Mouse (Mus musculus) MEL-GATA-1-ER (cell line): Measurements from ENCODE around the gene Ms4a6d.

Experiments
- DNase-seq: peaks from one replicate; pipeline ENCODE4 v3.0.0-alpha.2; 2012; ENCODE audit warnings: low read depth; ENCODE audit errors: extremely low read depth

Ms4a6d gene

DNA sequence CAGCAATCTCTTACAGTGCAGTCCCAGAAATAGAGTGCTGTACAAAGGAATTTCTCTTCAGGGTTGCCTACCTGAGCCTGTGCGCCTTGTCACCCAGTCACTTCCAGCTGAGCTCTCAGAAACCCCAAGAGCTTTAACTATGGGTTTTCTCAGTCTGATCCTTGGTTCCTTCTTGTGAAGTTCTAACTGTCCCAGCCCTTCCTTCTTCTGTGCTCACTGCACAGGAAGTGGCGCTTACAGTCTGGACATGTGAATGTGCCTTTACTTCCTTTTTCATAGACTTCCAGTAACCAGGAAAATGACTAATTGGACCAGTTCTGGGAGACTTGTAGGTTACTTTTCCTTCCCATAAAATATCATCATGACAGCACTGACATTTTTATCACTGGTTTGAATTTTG, at the start of gene Ms4a6d:
Gene Ms4a6d (minus strand): TSS at position 247 of the 400 bp plus-strand sequence.
- no peak for DNase-seq

DNA sequence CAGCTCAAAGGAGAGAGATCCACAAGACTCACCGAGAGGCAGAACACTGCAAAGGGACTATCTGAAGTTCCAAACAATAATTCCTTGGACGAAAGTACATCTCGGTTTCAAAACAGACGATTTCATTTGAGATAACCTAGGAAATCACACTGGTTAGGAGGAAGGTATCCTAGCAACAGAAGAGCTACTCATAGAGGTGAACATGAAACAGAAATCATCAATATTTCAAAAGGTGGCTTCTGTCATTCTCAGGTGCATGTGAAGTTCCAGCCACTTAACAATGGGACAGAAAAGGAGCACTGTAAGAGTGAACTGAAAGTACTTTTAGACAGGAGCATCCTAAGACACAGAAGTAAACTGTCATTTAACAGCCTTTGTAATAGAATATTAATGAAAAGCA, 44.9 kb upstream of the Ms4a6d start:
- DNase-seq = no peak

DNA sequence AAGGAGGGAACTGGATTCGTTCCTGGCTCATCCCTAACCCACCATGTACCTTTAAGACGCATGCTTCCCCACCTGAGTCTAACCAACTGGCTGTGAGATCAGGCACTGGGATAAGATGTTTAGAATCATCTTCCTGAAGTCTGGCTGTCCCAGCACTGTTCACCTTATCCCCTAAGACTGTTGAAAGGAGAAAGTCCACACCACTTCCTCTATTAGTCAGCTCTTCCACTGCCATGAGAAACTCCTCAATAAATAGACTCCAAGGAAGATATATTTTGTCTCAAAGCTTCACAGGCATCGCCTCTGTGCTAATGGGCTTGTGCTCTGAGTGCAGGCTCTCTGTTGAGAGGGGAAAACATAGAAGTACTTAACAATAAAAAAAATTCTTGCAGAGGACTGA, 41.5 kb upstream of the Ms4a6d start:
- no peak for DNase-seq

DNA sequence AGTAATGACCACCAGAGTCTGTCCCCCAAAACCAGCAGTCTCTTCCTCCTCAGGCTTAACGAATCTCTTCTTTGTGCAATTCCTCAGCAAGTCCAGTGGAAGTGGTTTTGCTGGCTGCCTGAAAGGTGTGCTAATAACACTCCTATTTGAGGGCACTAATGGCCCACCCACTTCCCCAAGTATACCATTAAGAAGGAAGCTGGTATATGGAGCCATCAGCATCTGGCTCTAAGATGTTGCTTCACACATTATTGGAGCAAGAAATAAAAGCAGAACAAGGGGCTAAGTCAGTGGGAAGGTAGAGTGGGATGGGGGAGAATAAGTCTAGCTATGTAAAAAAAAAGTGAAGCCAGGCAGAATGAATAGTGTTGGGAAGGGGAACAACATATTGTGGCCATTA, 36.1 kb upstream of the Ms4a6d start, which contains the start of gene Ms4a3:
Gene Ms4a3 (minus strand): TSS at position 120 of the 400 bp plus-strand sequence.
- no peak for DNase-seq

DNA sequence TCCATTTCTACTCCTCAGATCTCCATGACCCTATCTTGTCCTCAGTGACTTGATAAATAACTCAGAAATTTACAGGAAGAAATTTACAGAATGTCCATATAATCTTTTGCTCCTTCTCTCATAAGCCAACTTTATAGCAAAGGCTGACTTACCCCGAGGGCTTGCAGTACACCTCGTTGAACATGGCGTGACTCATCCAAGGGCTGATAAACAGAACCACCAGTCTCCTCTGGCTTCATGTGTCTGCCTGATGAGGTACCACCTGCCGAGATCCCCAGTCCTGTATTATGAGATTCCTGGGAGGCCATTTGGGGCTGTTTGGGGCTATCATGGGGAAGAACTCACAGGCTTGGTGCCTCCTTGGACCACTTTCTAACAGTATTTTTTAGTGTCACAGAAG, 34.4 kb upstream of the Ms4a6d start:
- DNase-seq = no peak

DNA sequence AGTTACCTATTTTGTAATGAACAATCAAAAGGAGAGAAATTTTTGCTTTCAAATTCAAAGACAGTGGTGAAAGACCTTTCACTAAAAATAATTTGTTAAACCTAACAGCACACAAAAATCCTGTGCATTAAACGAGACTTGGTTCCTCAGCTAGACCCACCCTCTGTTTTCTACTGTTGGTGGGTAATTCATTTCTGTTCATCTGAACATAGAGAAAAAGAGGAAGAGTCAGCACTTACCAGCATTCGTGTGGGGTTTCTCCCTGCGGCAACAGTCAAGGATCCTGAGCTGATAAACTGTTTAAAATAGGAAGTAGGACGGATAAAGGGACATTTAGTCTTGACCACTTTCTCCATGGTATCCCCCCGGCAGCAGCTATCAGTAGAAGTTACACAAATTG, 30.9 kb upstream of the Ms4a6d start:
- DNase-seq = peak; percentile 82

DNA sequence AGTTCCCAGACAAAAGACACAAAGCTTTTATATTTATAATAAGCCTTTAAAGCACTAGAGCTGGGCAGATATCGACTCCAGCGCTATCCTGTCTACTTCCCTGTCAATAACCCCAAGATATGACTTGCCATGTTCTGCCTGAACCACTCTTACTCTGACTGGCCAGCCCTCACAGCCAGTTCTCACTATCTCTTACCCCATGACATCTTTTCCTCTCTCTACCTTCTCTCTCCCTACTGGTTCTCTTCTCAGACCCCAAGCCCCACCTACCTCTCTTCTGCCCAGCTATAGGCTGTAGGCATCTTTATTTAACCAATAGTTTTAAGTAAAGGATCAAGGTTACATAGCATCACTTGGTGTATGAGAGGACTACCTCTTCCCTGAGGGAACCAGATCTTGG, 29.7 kb upstream of the Ms4a6d start:
- peak; percentile 73 for DNase-seq

DNA sequence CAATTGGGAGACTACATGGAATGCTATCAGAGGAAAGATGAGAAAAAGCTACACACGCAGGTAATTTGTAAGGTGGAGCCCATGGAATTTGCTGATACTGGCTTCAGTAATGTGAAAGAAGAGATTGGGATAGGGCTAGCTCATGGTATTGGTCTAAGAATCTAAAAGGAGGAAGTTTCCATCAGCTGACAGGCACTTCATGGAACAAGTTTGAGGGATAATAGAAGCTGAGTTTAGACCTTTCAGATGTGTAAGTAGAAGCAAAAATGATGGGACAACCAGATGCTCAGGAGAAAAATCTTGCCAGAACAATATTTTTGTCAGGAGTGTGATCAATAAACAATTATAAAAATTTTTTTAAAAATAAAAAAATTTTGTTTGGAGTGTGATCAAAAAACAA, 29.1 kb upstream of the Ms4a6d start:
- DNase-seq = no peak

DNA sequence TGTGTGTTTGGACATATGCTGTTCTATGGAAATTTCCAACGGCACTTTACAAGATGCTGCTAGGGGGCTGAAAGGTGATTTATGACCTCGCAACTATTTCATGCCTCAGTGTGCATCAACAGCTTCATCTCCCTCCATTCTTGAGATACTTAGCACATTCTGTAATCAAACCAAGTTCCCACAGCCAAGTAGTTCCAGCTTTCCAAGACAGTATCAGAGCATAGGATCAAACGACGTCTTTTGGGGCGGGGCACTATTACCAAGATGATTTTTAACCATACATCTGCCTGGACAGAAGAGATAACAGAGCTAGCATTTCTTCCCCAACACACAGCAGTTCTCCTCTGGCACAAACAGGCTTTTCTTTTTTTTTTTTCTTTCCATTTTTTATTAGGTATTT, 20.6 kb upstream of the Ms4a6d start:
- no peak for DNase-seq

DNA sequence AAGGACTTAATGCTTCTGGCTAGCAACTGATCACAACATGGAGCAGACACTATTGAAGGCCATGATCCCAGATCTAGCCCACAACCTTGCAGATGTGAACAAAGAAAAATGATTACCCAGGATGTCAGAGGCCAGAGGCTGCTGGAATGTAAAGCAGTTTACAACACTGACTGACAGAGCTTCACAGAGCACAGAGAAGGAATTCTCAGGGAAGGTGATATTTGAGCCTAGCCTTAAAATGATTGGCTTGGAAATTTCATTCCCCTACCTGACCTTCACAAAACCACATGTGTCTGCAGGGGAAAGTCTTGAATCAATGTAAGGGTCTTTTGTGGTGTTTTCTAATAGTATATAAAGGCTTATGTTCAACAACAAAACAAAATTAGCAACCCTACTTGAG, 20.2 kb upstream of the Ms4a6d start:
- DNase-seq = no peak

DNA sequence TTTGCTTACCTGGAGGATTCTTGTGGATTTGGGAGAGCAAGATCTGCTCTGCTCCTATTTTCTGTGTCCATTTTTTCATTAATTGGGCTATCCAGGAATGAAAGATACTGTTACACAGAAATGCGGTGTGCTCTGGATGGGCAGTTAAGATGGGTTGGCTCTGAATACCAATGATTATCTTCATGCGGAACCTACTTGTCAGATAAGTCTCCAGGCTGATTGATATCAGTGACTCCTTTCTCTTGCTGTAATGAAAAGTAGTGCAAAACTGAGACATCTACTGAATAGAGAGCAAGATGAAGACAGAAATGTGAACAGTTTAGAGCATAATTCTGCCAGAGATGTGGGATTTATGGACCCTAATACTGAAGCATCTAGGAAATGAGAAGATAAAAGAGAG, 18.9 kb upstream of the Ms4a6d start, which contains the start of gene Ms4a2:
Gene Ms4a2 (minus strand): TSS at position 169 of the 400 bp plus-strand sequence.
- no peak for DNase-seq

DNA sequence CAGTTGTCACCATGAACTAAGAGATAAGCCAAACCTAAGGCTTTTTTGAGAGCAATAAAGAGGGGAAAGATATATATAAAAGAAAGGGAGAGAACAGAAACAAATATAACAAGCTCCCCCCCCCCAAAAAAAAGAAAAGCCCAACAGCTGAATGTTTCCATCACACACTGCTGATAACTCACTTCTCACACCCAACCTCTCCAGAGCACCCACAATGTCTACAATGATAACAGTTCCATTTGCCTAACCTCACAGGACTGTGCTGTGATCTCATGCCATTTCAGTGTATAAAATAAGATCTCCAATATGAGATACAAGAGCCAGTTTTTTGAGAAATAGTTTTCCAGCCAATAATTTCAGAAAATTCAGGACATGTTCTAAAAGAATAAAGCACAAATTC, 13.3 kb upstream of the Ms4a6d start:
- no peak for DNase-seq

DNA sequence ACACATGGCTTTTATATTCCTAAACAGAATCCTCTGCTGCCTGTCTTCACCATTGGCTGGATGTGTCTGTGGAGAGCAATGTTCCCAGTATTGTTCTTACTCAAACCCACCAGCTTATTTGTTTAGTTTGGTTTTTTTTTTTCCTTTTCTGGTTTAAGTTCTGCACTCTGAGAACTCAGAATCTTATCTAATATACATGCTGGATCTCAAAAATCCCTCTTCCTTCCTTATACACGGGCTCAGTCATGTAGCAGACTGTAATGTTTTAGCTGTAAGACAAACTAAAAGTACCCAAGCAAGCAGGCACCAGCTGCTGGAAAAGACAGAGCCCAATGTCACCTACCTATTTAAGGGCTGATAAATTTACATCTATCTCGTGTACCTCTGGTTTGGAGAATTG, 10.2 kb upstream of the Ms4a6d start:
- no peak for DNase-seq

DNA sequence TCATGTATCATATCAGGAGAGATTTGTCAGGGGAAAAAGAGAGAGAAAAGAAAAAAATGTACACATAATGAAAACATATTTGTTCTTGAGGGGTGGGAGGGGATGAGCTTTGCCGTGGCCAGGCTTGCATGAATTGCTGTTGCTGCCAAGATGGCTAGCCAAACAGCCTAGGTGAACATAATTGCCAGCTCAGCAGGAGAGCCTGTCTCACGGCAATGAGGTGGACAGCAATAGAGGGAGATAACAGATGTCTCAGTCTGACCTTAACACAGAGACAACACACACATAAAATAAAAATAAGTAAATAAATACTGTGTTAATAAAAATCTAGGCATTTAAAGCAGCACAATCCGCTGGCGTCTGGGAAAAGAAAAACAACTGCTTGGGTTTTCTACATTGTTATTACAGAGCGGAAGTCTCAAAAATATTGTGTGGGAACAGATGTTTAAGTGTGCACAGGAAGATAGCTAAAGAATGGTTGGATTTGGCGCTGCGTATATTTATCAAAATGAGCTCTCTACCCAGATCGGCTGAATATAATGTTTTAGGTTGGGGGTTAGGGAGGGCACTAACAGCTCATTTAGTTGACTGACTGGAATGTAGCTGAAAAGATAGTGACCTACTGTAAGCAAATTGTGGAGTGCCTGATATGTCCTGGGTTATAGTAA, 9.3 kb upstream of the Ms4a6d start:
- no peak for DNase-seq

DNA sequence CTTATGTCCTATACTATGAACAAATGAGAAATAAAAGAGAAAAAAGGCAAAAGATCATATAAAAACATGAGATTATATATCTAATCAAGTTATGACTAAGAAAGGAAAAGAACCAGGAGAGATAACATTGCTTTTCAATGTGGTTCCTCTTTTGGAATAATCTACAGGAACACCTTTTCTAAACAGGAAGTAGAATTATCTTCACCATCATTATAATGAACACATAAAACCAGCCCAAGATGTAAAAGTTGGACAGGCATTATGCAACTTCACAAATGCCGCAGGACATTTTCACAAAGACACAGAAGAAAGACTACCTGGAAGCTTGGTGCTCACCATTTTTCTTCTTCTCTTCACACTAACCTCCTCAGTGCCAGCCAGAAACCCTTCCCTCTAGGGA, 8.4 kb upstream of the Ms4a6d start:
- DNase-seq = no peak

DNA sequence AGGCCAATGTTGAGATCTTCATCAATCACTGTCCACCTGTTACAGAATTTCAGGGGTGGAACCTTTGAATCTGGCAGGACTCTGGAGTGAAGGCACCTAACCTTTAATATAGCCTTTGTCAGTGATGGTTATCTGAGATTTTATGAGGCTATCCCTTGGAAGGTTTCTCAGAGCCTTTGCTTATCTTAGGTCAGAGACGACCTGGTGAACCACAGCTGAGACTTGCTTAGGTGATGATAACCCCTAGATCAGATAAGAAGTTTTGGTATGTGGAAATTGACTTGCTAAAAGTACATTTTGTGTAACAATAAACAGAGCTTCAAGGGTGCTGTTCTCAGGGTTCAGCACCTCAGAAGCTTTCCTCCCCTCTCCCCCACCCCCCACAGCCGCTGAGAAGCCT, 7.6 kb upstream of the Ms4a6d start:
- DNase-seq = no peak

DNA sequence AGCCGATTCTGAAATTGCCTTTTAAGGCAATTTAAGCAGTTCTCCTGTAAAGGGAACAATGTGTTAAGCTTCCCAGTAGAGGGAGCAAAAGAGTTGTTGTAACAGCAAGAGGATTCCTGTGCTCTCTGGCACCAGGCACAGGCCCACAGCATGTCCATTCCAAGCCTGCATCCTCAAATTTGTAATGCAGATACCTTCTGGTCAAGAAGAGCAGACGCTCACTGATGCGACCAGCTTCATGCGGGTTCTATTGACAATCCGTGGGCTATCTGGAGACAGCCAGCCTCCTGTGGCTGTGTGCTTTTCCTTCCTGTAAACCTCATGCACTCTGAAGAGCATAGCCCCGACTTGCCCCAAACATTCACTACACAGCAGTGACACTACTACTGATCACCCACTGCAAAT, 6.9 kb upstream of the Ms4a6d start:
- no peak for DNase-seq

DNA sequence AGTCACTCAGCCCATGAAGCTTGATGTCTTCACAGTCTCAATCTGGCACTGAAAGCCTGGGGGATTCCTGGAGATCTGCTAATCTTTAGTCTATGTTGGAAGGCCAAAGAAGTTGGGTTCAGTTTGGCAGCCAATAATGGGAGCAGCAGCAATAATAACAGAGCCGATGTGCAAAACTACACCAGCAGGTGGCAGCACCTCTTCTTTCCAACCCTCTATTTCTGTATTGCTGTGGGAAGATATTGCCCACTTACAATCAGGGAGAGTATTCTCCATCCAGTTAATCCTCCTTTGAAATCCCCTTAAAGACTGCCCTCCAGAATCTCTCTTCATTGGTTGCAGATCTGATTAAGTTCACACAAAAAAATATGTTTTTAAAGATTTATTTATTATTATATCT, 3.5 kb upstream of the Ms4a6d start:
- no peak for DNase-seq

DNA sequence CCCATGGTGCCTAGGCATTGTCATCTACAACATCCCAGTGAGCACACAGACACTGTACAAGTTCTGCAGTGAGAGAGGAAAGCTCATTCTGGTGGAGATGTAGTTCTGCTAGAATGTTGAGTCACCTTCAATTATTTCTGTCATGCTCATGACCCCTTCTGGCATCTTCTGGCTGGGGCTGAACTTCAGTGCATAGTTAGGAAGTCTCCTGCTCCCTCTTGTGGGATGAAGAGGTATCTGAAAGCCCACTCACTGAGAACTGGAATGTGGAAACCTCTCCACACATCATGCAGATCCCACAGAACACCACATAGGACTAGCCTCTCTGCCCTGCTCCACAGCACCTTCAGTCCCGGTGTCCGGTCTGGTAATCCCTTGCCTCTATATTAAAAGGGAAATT, 2.6 kb downstream of the Ms4a6d start:
- no peak for DNase-seq

DNA sequence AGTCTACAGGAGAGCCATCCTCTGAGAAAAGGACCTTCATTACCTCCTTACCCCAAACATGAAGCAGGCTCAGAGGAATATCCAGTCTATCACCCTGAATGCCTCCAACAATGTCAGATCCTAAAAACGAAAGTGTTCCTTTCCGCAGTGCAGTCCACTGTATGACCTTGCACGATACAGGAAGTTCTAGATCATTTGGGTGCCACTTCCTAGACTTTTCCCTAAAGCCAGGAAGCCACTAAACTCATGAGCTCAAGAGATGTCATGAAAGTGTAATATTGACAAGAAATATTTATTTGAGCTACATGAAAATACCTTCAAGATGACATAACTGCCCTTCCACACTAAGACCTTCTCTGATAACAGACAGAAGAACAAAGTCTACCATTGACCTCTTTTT, 3.3 kb downstream of the Ms4a6d start:
- DNase-seq = no peak

DNA sequence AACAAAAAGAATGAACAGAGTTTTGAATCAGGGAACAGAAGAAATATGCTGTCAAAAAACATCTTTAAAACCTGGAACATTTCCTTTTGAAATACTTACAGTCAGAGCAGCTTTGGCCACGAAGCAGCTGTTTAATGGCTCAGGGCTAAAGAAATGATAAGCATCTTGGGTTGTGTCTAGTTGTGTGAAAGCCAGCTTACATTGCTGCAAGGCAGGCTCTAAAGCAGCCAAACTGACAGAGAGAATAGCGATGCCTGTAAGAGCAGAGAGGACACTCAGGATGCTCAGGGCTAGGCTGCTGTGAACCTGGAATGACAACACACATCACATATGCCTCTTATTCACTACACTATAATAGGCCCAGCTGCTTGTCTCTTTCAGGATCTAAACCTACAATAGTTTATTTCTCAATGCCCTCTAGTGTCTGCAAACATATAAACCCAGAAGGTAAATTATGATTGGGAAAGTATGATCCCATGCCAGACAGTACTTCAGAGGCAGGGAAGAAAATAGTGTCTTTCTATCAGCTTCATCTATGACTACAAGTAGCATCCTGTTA, 14.7 kb downstream of the Ms4a6d start:
- DNase-seq = no peak

DNA sequence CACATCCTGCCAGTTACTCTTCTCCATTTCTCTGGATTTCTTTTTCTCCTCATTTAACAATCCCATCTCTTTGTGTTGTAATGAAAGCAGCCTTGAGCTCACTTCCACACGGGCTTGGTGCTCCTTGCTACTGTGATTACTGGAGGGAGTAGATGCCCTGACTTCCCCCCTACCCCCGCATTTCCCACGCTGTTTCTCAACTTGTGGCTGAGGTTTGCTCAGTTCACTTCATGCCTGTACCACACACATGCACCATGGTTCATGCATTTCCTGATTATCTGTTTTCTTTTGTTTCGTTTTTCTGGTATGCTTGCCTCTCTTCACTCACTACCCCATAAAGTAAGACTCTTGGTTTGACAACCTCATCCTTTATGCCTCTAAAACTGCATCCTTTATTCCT, 15.4 kb downstream of the Ms4a6d start:
- no peak for DNase-seq

DNA sequence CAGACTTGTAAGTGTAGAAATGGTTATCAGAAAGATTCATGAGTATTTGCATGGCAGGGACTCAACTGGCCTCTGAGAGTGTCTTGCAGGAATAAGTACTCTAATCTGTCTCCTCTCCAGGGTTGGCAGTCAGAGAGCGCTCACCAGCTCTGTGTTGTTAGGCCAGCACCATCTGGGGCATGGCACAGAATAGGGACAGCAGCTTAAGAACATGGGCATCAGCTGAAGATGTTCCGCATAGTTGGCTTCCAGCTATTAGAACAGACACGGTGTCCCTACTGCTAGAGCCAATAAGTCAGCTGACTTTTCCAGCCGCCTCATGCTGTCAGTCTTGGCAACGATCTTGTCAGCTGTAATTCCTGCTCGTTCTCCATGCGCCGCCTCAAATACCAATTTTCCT, 29.7 kb downstream of the Ms4a6d start:
- no peak for DNase-seq
